Mouse (Mus musculus) mouse embryonic stem cell (cell line): ENCODE data around the gene Nubpl.
"Not testable (repeated sequence)": the region's sequence is repeated elsewhere in the genome, so short reads cannot be mapped to it uniquely, and the experiment has no call there.

Experiments used
- in situ Hi-C, 2 experiments: fragments of 300-500 bp; cut with MboI; formaldehyde crosslinking; loops; 1 replicate in 1 of 2; 3 replicates in 1 of 2; pipeline ENCODE4 v1.14.3; 2019 to 2020; ENCODE audit warnings: low sequenced_read_pairs in 2 of 2, low pct_unique_long_range_greater_than_20kb in 1 of 2, mixed read lengths in 1 of 2; ENCODE audit not compliant: unreplicated experiment in 1 of 2

Nubpl gene

DNA sequence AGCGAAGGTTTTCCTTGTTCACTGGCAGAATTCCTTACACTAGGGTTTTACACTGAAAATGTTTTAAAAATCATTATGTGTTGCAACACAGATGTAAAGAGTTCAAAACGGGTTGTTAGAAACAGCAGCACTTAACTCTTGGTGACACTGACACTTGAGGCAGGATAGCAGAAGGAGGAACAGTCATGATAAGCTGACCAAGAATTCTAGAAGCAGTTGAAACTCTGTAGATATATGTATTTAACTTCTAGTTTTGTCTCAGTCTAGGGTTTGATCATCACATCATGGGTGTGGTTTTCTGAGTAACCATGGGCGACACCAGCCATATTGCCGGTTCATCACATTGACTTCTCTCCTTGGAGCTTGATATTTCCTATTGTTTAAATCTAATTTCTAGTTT is 127.4 kb downstream of the Nubpl start:
- in situ Hi-C loops, result no loop called here

GRCm38 (mm10) chr12:52228746-52229145 is 131.2 kb downstream of the Nubpl start:
- in situ Hi-C loops, result no loop called here

DNA sequence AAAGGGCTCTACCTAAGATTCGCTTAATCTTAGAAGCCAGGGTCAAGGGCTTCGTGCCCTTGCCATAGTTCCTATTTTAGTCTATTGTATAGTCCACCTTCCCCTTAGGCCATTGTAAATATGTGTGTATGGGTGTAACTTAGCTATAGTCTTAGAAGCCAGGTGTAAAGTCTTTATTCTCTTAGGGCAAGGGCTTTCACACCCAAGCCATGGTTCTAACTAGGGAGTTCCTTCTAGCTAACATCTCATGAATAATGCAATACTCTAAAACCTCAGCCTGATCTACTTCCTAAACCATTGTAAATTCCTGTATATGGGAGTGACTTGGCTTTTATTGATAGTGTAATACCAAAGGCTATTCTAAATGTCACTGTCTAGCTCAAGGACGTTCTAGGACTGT is 134.4 kb downstream of the Nubpl start:
- in situ Hi-C loops, result not testable (repeated sequence)

DNA sequence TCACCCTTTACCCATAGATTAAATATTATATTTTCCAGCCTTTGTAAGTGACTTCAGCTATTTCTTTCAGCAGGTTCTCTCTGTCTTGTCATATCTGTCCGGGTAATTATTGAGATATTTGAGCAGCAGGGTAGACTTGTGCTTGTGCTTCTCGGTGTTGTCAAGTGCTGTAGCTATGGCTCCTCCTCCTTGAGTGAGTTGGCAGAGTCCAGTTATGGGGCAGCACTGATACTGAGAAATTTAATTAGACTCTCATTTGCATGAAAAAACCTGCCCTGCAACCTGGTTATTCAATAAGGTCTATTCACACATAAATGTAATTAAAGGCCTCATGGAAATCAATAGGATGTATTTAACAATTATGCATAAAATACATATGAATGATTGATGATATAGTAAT is 145.2 kb downstream of the Nubpl start:
- in situ Hi-C loops, result no loop called here

DNA sequence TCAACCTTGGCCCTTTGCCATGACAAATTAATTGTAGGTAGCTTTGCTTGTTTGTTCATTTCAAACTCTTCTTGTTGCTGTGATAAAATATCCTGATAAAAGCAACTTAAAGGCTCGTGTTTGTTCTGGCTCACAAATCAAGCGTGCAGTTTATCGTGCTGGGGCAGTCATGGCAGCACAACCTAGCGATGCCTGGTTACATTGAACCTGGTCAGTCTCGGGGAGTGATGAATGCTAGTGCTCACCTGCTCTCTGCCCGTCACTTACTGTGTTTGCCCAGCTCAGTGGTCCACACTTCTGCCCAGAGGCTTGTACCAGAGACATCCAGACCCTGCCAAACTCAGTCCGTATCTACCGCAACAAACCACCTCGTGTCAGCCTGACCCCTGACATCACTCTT is 149.9 kb downstream of the Nubpl start:
- in situ Hi-C loops, result no loop called here

- in situ Hi-C loops, result no loop called here
Measured at GRCm38 (mm10) chr12:52248531-52248930, 151.0 kb downstream of the Nubpl start.

DNA sequence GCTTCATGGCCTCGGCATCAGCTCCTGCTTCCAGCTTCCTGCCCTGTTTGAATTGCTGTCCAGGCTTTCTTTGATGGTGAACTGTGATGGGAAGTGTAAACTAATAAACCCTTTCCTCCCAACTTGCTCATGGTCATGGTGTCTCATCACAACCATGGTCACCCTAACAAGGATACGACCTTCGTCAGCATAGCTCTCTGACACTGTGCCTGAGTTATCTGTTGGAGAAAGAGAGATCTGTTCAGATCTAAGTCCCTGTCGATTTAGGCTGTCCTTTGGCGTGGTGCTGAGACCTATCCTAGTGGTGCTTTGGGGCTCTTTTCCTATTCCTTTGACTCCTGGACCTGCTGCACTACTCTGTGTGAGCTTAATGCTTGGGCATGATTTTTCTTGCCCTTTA is 156.6 kb downstream of the Nubpl start:
- in situ Hi-C loops, result no loop called here

DNA sequence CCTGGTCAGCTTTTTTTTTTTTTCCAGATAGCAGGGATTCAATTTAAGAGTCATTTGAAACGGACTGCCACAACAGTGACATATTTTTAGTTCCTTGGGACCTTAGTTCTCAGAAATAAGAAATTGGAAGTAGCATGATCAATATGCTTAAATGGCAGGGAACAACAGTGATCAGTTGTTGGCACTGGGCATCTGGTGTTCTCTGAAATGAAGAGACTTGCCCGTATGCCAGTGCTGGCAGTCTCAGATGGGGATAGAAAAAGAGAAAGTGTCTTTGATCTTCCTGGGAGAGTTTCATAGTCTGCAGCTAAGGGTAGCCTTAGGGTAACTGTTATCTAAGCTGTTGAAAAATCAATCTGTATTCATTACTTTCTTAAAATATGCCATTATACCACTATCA is 170.6 kb downstream of the Nubpl start:
- in situ Hi-C loops, result no loop called here

GRCm38 (mm10) chr12:52272828-52273227 is 175.3 kb downstream of the Nubpl start:
- in situ Hi-C loops, result no loop called here

DNA sequence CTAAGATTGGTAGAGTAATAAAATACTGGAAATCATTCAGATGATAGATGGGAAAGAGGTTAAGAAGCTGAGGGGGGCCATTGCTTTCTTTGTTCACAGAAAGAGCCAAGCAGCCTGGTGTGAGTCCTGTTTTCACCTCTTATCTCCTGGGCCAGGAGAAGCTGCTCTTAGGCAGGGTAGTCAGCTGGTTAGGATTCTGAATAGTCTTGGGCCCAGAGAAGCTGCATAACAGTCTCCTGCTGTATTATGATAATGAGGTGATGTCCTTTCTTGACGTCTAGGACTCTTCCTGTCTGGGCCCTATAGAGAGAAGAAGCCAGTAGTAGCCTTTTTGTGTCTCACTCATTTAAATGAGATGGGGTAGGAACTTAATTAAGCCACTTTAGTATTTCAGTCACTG is 178.8 kb downstream of the Nubpl start:
- in situ Hi-C loops, result no loop called here

- in situ Hi-C loops, result no loop called here
Measured at GRCm38 (mm10) chr12:52281232-52281631, 183.7 kb downstream of the Nubpl start.

DNA sequence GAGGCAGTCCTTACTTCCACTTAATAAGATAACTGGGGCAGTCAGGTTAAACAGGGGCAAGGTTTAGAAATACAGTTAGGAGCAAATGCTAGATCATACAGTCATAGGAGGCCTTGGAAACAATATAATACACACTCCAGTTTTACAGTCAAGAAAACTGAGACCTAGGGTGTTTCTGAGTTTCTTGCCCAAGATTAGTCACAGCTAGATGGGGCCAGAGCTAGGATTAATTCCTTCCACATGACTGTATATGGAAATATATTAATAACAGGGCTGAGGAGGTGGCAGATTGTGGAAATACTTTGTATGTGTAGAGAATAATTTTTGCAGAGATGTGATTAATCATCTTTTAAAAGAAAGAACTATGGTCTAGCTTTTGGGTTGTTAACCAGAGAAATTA is 186.9 kb downstream of the Nubpl start:
- in situ Hi-C loops, result no loop called here

- in situ Hi-C loops, result no loop called here
Measured at GRCm38 (mm10) chr12:52286802-52287201, 189.3 kb downstream of the Nubpl start.

DNA sequence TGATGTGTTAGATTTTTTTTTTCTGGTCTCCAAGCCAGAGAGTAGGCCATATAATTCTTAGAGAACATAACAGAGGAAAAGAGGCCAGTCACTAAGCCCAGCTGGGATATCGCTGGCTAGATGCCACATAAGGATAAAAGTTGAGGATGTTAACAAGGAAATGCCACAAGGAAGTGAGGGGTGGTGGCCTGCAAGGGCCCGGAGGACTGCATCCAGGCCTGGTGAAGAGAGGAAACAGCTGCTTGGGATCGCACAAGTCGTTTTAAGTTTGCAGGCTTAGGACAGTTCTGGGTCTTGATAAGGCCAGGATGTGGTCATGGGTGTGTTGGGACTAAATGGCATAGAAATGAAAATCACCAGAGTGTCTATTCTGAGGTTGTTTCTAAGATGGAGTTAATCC is 191.0 kb downstream of the Nubpl start:
- in situ Hi-C loops, result no loop called here

DNA sequence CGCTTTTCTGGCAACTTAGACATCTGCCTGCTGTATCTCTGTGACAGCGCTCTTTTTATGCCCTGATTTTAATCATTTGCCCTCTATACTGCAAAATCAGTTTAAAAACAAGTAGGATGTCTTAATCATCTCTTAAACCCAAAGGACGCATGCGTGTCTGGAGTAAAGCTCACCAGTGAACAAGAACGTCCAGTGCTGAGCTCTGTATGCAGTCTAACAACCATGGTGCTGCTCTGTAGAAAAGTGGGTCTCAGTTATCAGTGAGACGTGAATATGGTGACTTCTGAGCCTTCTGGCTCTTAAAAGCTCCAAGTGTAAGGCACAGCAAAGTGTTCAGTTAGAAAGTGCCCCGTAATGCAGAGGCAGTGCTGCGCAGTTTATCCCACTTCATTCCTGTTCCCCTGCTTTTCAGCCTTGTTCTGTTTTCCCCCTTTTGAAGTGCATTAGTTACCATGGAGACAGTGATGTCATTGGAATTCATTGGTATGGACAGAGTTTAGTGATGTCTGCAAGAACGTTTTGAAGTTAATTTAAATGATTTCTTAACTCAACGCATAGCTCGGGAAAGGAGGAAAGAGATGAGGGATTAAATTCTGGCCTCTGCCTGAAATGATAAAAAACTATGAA is 191.5 kb downstream of the Nubpl start:
- in situ Hi-C loops, result no loop called here

GRCm38 (mm10) chr12:52289594-52289993 is 192.1 kb downstream of the Nubpl start:
- in situ Hi-C loops, result no loop called here

- in situ Hi-C loops, result no loop called here
Measured at GRCm38 (mm10) chr12:52293931-52294330, 196.4 kb downstream of the Nubpl start.

DNA sequence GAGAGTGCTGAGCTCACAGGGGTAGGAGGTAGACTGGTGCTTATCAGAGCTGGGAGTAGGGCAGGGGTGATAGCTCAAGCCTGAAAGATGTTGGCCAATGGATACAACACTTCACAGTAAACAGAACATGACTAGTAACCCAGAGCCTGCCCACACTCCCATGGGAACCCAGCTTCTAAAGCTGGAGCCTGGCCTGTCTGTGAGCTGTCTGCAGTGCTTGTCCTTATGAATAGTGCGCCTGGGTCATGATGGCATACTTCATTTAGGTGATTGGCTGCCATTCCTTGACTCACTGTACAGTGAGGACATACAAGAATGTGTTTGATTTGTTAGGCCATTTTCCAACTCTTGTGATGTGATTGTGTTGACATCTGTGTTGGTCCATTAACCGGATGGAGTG is 200.5 kb downstream of the Nubpl start:
- in situ Hi-C loops, result no loop called here

DNA sequence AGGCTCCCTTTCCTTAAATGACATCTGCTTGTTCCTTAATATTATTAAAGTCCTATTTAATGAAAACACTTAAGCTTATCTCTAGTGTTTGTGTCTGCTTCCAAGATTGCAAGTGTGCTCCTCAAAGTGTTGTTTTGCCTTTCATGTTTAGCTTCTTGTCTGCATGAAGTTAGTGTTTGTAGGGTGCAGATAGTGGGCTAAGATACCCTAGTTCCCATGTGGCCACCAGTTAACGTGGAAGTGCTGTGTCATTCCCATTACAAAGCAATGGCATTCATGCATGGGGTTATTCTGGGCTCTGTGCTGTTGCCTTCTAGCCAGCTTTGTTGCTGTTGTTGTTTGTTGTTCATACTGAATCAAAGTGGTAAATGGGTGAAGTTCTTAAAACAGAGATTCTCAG is 201.1 kb downstream of the Nubpl start:
- in situ Hi-C loops, result no loop called here

DNA sequence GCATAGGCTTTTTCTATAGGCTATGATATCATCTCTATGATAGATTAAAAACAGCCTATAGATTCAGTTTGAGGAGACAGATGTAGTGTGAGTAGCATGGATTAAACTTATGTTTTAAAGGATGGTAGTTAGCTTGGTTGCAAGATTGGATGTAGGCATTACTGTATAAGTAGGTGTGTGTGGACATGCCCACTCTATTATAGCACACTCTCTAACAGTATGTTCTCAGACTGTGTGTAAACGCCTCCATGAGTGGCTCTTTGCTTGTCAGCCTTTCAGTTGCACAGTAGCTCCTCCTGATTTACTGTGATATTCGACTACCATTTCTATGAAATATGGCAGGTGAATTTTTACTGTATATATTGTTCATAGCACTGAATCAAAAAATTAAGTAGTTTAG is 205.4 kb downstream of the Nubpl start:
- in situ Hi-C loops, result no loop called here

DNA sequence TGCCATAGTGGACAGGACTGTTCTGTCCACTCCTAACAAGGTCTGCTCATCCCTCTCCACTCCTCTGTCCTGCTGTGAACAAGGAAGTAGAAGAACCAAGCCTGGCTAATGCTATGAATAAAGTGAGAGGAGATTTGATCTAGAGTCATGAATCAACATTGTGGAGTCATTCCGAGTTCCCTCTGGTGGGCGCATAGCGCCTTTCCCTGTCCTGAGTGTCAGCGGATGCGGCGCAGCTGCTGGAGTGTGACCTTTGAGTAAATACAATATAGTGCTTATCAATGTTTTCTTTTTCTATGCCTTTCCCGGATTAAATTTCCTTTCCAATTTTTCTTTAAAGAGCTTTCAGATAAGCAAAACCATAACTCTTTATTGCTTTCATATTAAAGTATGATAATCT is 208.8 kb downstream of the Nubpl start:
- in situ Hi-C loops, result no loop called here
